Mouse (Mus musculus) lung, adult 2 months (tissue): Measurements from ENCODE around the gene Smg7.

Source experiments
- CTCF ChIP-seq: fragments of 200-500 bp; IDR thresholded peaks from 2 replicates; pipeline ENCODE4 v1.5.1; 2011; ENCODE audit warnings: mild to moderate bottlenecking, low read length, control low read depth; ENCODE audit not compliant: insufficient read depth
- POLR2A ChIP-seq: fragments of 200-500 bp; IDR thresholded peaks from 2 replicates; pipeline ENCODE4 v1.6.1; 2011; ENCODE audit warnings: low read depth, mild to moderate bottlenecking, control low read depth, low read length, borderline replicate concordance; ENCODE audit errors: extremely low read depth

- TF ChIP-seq POLR2A = 0 out of 2 replicates have a peak, but pooled peaks have one; percentile 20
- no peak for TF ChIP-seq CTCF
These were observed at the start of gene Smg7 for GRCm38 (mm10) chr1:152901765-152902664.
